Mouse (Mus musculus) thymus, postnatal 14 days (tissue): ENCODE data around the gene Plekhg3.

Experiments used
- DNase-seq: peaks from one replicate; pipeline ENCODE4 v3.0.0; 2021

Gene Plekhg3

GRCm38 (mm10) chr12:76554392-76554791, 23.7 kb downstream of the Plekhg3 start:
- DNase-seq, result no peak

GRCm38 (mm10) chr12:76554871-76555386, 24.2 kb downstream of the Plekhg3 start:
- no peak for DNase-seq

- DNase-seq, result no peak
These were observed 25.5 kb downstream of the Plekhg3 start for GRCm38 (mm10) chr12:76556187-76556586.

- no peak for DNase-seq
These were observed 26.2 kb downstream of the Plekhg3 start for GRCm38 (mm10) chr12:76556745-76557389.

- DNase-seq, result peak; percentile 38
These were observed 27.5 kb downstream of the Plekhg3 start for GRCm38 (mm10) chr12:76558206-76558605.

- no peak for DNase-seq
These were observed 31.5 kb downstream of the Plekhg3 start for GRCm38 (mm10) chr12:76562196-76562595.

GRCm38 (mm10) chr12:76566284-76566683, 35.6 kb downstream of the Plekhg3 start:
- DNase-seq, result no peak

GRCm38 (mm10) chr12:76570221-76570940, 39.7 kb downstream of the Plekhg3 start:
- DNase-seq, result no peak

- DNase-seq, result no peak
These were observed 40.6 kb downstream of the Plekhg3 start for GRCm38 (mm10) chr12:76571266-76571665.

GRCm38 (mm10) chr12:76572261-76573251, 41.9 kb downstream of the Plekhg3 start:
- no peak for DNase-seq

GRCm38 (mm10) chr12:76573381-76573780, 42.7 kb downstream of the Plekhg3 start:
- no peak for DNase-seq

GRCm38 (mm10) chr12:76574815-76575214, 44.1 kb downstream of the Plekhg3 start:
- DNase-seq, result no peak

GRCm38 (mm10) chr12:76576061-76576460, 45.4 kb downstream of the Plekhg3 start:
- DNase-seq, result no peak

GRCm38 (mm10) chr12:76576806-76577205, 46.1 kb downstream of the Plekhg3 start:
- no peak for DNase-seq

- no peak for DNase-seq
These were observed 47.2 kb downstream of the Plekhg3 start for GRCm38 (mm10) chr12:76577858-76578257.

- DNase-seq, result no peak
These were observed 47.8 kb downstream of the Plekhg3 start for GRCm38 (mm10) chr12:76578465-76578864.

GRCm38 (mm10) chr12:76579806-76580205, 49.1 kb downstream of the Plekhg3 start:
- no peak for DNase-seq

- no peak for DNase-seq
These were observed 51.4 kb downstream of the Plekhg3 start for GRCm38 (mm10) chr12:76582139-76582538.

- no peak for DNase-seq
These were observed 52.1 kb downstream of the Plekhg3 start for GRCm38 (mm10) chr12:76582841-76583240.

- DNase-seq, result no peak
These were observed 52.8 kb downstream of the Plekhg3 start for GRCm38 (mm10) chr12:76583454-76583853.

- DNase-seq, result no peak
These were observed 54.3 kb downstream of the Plekhg3 start for GRCm38 (mm10) chr12:76585028-76585427.

- no peak for DNase-seq
These were observed 56.7 kb downstream of the Plekhg3 start for GRCm38 (mm10) chr12:76587357-76587756.

- no peak for DNase-seq
These were observed 58.8 kb downstream of the Plekhg3 start for GRCm38 (mm10) chr12:76589531-76589930.
